Mouse (Mus musculus): Measurements from ENCODE around the gene Kcnmb1. TPM values are rescaled to one million over a fixed set of nuclear protein-coding genes. Genes with fewer than 3 reads are reported as not detected.

The Kcnmb1 gene
- total and polyA plus RNA-seq, 3 experiments = 0.12 to 0.27 (median 0.21) TPM

DNA sequence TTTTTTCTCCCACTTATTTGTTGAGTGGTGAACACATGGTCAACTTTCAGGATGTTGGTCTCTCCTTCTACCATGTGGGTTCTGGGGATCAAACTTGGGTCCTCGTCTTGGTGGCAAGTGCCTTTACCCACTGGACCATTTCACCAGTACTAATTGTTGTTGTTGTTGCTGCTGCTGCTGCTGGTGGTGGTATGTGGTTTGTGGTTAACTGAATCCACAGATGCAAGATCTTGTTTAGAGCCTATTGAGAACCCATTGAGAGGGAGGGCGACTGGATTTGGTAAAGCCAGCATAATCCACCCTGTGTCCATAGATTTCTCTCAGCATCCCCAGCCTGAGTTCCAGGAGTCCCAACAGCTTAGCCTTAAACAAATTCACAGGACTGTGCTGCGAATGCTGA lies 37.6 kb downstream of the Kcnmb1 start:
- DNase-seq = no peak

DNA sequence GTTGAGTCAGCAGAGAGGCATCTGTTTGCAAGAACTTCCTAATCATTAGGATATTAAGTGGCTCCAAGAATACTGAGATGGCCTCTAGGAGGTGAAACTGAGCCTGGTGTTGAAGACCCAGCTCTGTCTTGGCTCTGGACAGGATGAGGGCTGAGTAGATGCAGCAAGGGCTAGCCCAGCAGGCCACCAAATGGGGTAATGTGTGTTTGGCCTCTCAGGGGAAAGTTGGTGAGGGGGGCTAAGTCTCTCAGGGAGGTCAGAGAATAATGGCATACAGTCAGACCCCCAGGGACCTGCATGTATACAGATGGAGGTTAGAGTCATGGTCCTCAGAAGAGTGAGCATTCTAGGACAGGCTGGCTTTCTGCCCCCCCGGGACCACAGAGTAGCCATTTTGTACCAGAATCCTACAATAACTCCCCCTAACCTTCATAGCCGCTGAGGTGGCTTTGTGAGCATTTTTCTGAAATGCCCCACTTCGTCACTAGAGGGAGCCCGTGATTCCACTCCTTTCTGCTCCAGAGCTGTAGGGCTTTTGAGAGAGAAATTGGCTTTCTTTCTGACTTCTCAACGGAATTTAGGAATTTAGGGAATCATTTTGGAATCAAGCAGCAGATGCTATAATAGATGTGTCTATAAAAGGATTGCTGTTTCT lies 39.3 kb downstream of the Kcnmb1 start:
- DNase-seq = peak; percentile 29

DNA sequence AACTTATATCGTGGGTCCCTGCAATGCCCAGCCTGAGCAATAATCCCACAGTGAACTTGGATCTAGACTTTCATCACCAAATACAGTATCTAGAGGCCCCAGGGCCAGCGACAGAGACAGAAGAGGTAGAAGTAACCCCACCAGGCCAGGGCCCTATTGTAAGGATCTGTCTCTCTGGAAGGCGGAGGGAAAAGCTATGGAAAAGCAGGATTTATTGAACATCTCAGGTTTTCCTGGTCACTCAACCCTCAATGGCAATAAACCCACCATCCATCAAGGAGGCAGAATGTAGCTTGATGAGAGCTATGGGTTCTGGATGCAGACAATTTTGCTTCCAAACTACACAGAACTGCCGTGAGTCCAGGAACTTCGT lies 39.8 kb downstream of the Kcnmb1 start:
- DNase-seq = no peak

DNA sequence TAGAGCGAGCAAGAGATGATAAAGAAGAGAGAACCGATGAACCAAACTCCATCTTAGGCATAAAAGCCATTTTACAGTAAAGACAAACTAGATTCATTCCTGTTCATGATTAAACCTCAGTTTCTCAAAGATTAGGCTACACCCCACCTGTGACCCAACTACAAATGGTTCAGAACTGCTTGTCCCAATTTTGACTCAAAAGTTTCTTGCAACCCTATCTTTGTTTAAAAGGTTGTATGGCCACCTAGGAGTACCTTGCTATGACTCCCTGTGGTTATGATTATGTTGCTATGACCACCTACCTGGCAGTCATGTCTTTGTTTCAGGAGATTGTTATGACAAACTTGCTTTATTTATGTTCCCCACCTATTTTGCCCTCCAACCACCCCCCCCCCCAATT lies 44.8 kb downstream of the Kcnmb1 start:
- DNase-seq = no peak

DNA sequence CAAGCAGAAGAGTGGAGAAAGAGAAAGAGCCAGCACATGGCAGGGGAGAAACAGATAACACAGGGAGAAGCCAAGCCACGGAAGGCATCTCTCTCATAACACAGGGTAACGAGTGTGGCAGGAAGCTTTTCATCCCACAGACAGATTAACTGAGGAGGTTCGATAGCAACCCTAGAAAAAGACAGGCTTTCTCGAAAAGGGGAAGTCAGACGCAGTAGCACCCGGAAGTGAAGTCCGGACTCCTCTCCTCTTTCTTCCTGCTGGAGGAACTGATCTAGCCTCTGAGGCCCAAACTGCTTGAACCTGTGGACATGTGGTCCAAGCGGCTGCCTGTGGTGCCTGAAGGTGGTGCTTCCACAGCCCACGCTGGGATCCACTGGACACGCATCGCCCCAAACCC lies 45.4 kb downstream of the Kcnmb1 start:
- DNase-seq = no peak

DNA sequence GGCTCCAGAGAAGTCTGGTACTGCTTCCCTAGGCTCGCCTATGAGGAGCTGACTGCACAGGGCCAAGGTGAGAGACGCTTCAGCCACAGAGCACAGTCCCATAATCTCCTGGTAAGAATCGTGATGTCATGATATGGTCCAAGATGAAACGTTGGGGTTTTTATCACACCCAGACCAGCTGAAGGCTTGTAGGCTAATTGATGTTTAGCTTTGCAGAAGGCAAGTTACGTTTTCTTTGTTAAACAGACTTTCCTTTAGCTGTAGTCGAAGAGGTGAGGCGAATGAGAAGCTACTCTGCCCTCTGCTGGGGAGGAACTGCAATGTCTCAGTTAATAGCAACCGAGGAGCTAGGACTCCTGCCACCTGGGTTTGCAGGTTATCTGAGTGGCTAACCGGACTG lies 45.9 kb downstream of the Kcnmb1 start:
- peak; percentile 30 for DNase-seq

DNA sequence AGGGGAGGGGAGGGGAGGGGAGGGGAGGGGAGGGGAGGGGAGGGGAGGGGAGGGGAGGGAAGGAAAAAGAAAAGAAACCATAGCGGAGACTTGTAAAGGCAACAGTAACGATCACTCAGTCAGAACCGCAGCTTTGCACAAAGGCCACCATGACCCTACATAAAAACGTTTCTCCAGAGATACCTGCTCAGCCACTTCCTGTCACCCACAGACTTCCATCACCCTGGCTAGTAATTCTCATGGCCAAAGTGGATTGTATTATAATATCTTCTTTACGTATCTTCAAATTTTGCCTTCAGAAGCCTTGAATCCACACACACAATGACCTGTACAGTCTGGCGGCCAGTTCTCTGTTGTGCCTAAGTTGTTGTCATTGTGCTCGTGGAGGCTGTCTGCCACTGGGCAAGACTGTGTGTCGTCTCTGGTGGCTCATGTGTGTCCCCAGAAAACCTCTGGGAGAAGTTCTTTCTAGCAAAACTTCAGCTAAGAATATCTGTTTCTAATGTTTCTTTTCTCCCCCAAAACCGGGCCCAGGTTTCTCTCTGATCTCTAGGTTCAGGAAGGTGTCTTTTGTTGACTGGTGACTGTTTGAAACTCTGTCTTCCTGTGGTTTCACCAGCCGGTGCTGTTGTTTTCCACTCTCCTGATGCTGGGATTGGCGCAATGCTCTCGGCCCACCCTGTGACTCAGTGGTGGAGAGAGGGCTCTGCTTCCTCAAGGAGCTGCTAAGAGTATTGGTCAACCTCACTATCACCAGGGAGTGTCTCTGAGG lies 46.7 kb downstream of the Kcnmb1 start:
- no peak for DNase-seq

DNA sequence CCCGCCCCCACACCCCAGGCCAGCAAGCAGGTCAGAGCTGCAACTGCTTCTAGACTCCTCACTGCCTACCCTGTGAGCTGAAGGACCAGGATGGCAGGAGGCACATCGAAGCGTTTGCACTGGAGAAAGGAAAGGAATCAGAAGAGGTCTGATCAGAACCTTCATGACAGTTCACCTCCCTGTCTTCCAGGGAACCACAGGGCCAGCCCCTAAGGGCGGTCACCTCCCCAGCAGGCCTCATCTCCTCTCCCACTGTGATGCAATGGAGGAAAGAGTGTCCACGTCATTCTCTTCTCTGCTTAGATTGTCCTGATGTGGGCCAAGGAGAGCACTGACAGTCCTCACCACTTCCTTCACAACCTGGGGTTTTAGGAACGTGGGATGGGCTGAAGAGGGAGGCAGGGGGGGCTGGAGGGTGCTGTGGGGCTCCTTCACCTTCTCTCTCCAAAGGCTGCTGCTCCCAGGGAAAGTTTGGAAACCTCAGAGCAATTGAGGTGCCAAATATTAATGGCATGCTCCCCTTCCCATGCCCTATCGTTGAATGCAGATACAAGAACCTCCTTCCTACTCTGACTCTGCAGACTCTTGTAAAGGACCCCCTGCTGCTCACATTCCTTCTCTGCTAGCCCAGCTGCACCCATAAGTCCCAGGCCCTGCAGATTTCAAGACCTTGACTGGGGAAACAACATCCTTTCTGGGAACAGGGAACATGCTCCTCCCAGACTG lies 47.5 kb downstream of the Kcnmb1 start:
- no peak for DNase-seq

DNA sequence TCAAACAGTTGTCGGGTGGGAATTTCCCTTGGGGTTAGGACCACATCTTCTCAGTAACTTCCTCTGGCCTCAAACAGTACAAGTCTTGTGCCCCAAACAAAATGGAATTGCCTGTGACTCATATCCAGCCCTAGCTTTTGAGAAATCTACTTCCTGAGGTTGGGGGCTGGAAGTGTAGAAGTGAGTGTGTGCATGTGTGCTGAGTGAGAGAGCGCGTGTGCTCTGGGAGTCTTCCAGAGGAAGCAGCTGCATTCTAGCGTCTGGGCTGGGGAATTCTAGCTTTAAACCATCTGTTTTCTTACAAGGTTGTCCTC lies 48.0 kb downstream of the Kcnmb1 start:
- DNase-seq = no peak

DNA sequence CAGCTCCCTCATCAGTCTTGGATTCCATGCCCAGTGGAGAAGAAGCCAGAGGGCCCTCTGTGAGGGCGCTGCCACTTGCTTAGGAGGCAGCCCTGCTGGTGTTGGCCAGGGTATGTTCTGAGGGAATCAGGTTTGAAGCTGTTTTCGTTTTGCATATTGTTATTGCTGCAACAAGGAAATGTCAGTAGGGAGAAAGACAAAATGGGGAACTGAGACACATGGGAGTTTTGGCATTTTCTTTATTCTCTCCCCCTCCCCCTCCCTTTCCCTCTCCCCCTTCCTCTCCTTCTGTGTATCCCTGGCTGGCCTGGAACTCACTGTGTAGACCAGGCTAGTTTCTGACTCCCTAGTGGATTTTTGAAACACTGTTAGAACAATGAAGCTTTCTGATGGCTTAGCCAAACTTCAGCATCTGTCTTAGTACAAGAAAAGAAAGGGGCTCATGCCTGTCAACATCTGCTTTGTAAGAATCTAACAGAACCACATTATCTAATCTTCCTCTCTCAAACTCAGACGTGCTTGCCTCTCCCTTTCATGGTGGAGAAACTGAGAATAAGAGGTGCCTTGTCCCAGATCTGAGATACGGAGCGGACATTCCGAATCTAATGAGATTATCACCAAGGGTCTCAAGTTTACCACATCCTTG lies 49.3 kb downstream of the Kcnmb1 start:
- DNase-seq = no peak

Other genes starting within 250 kb of the Kcnmb1 start
- 1 to 10 TPM; 2.9 to 3.7 TPM for gene Kcnip1, start 30.1 kb downstream of the Kcnmb1 start, total RNA-seq (2021)
- gene Kcnip1, start 30.1 kb downstream of the Kcnmb1 start, polyA plus RNA-seq (2012; rRNA removed) = 0.48 and 1.9 TPM in 2 replicates
- 1 to 10 TPM; 2.9 to 5.6 TPM for gene Lcp2, start 83.9 kb downstream of the Kcnmb1 start, total RNA-seq (2021)
- 1.3 and 1.4 TPM in 2 replicates for gene Lcp2, start 83.9 kb downstream of the Kcnmb1 start, polyA plus RNA-seq (2012; rRNA removed)
- gene 4930469K13Rik, start 135.5 kb downstream of the Kcnmb1 start, total RNA-seq (2021) = not detected
- gene 4930469K13Rik, start 135.5 kb downstream of the Kcnmb1 start, polyA plus RNA-seq (2012; rRNA removed) = not detected in 2 replicates
- gene Foxi1, start 245.1 kb downstream of the Kcnmb1 start, total RNA-seq (2021) = not detected
- not detected in 2 replicates for gene Foxi1, start 245.1 kb downstream of the Kcnmb1 start, polyA plus RNA-seq (2012; rRNA removed)